Mouse (Mus musculus) midbrain, embryonic 14.5 days (tissue): ENCODE measurements around the gene Adat3. TPM values are rescaled to one million over a fixed set of nuclear protein-coding genes. Genes with fewer than 3 reads are reported as not detected.
A peak's percentile ranks its signal among the peaks of the same experiment; 100 is the strongest.

Source experiments
- ATAC-seq: fragments of 200-750 bp; cut with Nextera tagmentation; 2 replicates; pipeline ENCODE4 v1.8.0; 2017; ENCODE audit warnings: moderate number of reproducible peaks, moderate library complexity; ENCODE audit not compliant: low FRiP score, low TSS enrichment
- DNase-seq: peaks from one replicate; pipeline ENCODE4 v3.0.0-alpha.2; 2015
- H3K27ac ChIP-seq: fragments of 300-500 bp; sonication (generic); replicated peaks from 2 replicates; pipeline ENCODE4 v1.5.1; 2014; ENCODE audit warnings: mild to moderate bottlenecking, low read depth, low read length, moderate library complexity
- H3K27me3 ChIP-seq: fragments of 300-500 bp; sonication (generic); 2 replicates; pipeline ENCODE4 v1.6.1; 2014; ENCODE audit warnings: low read length, control low read depth, mixed read lengths; ENCODE audit not compliant: control insufficient read depth, insufficient read depth
- H3K36me3 ChIP-seq: fragments of 300-500 bp; sonication (generic); 2 replicates; pipeline ENCODE4 v1.6.1; 2014; ENCODE audit warnings: low read length, control low read depth; ENCODE audit not compliant: control insufficient read depth, insufficient read depth
- H3K4me1 ChIP-seq: fragments of 300-500 bp; sonication (generic); 2 replicates; pipeline ENCODE4 v1.6.1; 2014; ENCODE audit warnings: mild to moderate bottlenecking, antibody characterized with exemption, low read length, control low read depth; ENCODE audit not compliant: control insufficient read depth, insufficient read depth
- H3K4me2 ChIP-seq: fragments of 300-500 bp; sonication (generic); 2 replicates; pipeline ENCODE4 v1.6.1; 2014; ENCODE audit warnings: mild to moderate bottlenecking, low read length, moderate library complexity
- H3K4me3 ChIP-seq: fragments of 300-500 bp; sonication (generic); replicated peaks from 2 replicates; pipeline ENCODE4 v1.5.1; 2014; ENCODE audit warnings: low read depth, low read length
- H3K9ac ChIP-seq: fragments of 300-500 bp; sonication (generic); replicated peaks from 2 replicates; pipeline ENCODE4 v1.6.1; 2014; ENCODE audit warnings: mild to moderate bottlenecking, low read length, moderate library complexity
- H3K9me3 ChIP-seq: fragments of 300-500 bp; sonication (generic); 2 replicates; pipeline ENCODE4 v1.6.1; 2016; ENCODE audit warnings: low read length, control low read depth, mixed read lengths; ENCODE audit not compliant: control insufficient read depth
- WGBS: fragments of 180-500 bp; shearing (Covaris S2); extraction: QIAGEN DNeasy Blood & Tissue Kit; methylation state at CpG from one replicate; pipeline ENCODE4 v1.1.7; 2014; 5-methylcytosine and 5-hydroxymethylcytosine counted together
- polyA plus RNA-seq: library from polyadenylated mRNA; unstranded; fragments of >200 nt; fragmentation: Nextera tagmentation; extraction: Ambion mirVana; gene quantifications from 2 replicates; pipeline ENCODE4 v1.2.1, GENCODE M21; 2014

Adat3 gene
- polyA plus RNA-seq, 1 experiment from 2014 or later = 4.9 TPM

- H3K27ac ChIP-seq = peak overlapping the region; percentile 97
- DNase-seq (peak; percentile 100), ATAC-seq (peak; percentile 96)
- no peaks in the 10 kb centered on the region for H3K36me3 ChIP-seq
- no peaks in the 10 kb centered on the region for H3K9me3 ChIP-seq
- H3K4me3 ChIP-seq = peak overlapping the region; percentile 78
- peak overlapping the region; percentile 98 for H3K4me2 ChIP-seq
- WGBS = under 1% methylated on average over 64 of the region's 64 CpGs
- peak overlapping the region; percentile 86; the same call in 1 of the 2 replicates for H3K9ac ChIP-seq
- peaks cover 22% of the 10 kb centered on the region for H3K4me1 ChIP-seq
- no peaks in the 10 kb centered on the region for H3K27me3 ChIP-seq
Measured at GRCm38 (mm10) chr10:80621940-80622660, 19.4 kb downstream of the Adat3 start.

GRCm38 (mm10) chr10:80622661-80623456 is 20.2 kb downstream of the Adat3 start, which contains the start of gene Csnk1g2:
Gene Csnk1g2, plus strand, starts transcription at chr10:80622838.
- H3K9me3 ChIP-seq = no peaks in the 10 kb centered on the region
- peak within 1 kb of the TSS; percentile 98 for H3K4me2 ChIP-seq
- peak within 1 kb of the TSS; percentile 78 for H3K4me3 ChIP-seq
- under 1% methylated on average over 85 of the region's 85 CpGs for WGBS
- H3K27ac ChIP-seq = peak within 1 kb of the TSS; percentile 97
- H3K4me1 ChIP-seq = peaks cover 22% of the 10 kb centered on the region
- peak within 1 kb of the TSS; percentile 86 for H3K9ac ChIP-seq
- no peaks in the 10 kb centered on the region for H3K36me3 ChIP-seq
- no peaks in the 10 kb centered on the region for H3K27me3 ChIP-seq
- DNase-seq = no peak
- ATAC-seq = peak; percentile 6

- no peak for ATAC-seq
- Histone ChIP-seq H3K4me1 (peaks cover 22% of the 10 kb centered on the region), H3K27me3 (no peaks in the 10 kb centered on the region), H3K27ac (peak overlapping the region; percentile 97), H3K4me3 (peak overlapping the region; percentile 78), H3K9me3 (no peaks in the 10 kb centered on the region), H3K4me2 (peak overlapping the region; percentile 98), H3K36me3 (no peaks in the 10 kb centered on the region), H3K9ac (peak overlapping the region; percentile 86)
- peak; percentile 28 for DNase-seq
- 17% methylated on average over 15 of the region's 15 CpGs for WGBS
Measured at GRCm38 (mm10) chr10:80623457-80624191, 20.9 kb downstream of the Adat3 start.

DNA sequence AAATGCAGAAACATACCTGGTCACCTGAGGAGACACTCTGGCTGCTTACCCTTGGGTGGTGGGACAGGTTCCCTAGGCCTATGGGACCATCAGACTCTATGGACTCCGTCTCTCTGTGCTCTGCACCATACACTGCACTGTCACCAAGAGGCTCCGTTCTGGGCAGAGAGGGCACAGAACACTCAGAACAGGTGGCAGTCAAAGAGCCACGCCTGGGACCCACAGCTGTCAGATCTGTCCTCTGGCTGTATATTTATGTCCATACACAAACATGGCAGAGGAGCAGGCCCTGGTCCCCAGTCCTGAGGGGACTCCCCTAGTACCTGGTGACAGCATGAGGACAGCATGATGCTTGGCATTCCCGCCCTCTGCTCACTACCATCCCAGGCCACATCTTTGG is 23.1 kb downstream of the Adat3 start:
- Histone ChIP-seq H3K9me3 (no peaks in the 10 kb centered on the region), H3K36me3 (no peaks in the 10 kb centered on the region), H3K4me1 (peaks cover 22% of the 10 kb centered on the region), H3K4me2 (no peak overlapping the region), H3K27me3 (no peaks in the 10 kb centered on the region), H3K4me3 (no peak overlapping the region), H3K9ac (no peak overlapping the region), H3K27ac (no peak overlapping the region)
- DNase-seq = no peak
- WGBS = 97% methylated on average over 4 of the region's 4 CpGs
- no peak for ATAC-seq

GRCm38 (mm10) chr10:80627685-80628084 is 25.0 kb downstream of the Adat3 start:
- peaks cover 18% of the 10 kb centered on the region for H3K4me1 ChIP-seq
- no peak overlapping the region for H3K27ac ChIP-seq
- H3K9me3 ChIP-seq = no peaks in the 10 kb centered on the region
- H3K27me3 ChIP-seq = no peaks in the 10 kb centered on the region
- 72% methylated on average over 2 of the region's 2 CpGs for WGBS
- ATAC-seq (no peak), DNase-seq (no peak)
- H3K36me3 ChIP-seq = 0 out of 2 replicates have a peak, but pooled peaks cover 3% of the 10 kb centered on the region
- no peak overlapping the region for H3K4me3 ChIP-seq
- no peak overlapping the region for H3K4me2 ChIP-seq
- no peak overlapping the region for H3K9ac ChIP-seq

- Histone ChIP-seq H3K4me3 (no peak overlapping the region), H3K4me2 (no peak overlapping the region), H3K27me3 (no peaks in the 10 kb centered on the region), H3K27ac (no peak overlapping the region), H3K36me3 (peaks cover 5% of the 10 kb centered on the region; the same call in 1 of the 2 replicates), H3K4me1 (peaks cover 9% of the 10 kb centered on the region), H3K9me3 (no peaks in the 10 kb centered on the region), H3K9ac (no peak overlapping the region)
- ATAC-seq = no peak
- no peak for DNase-seq
- 82% methylated on average over 9 of the region's 9 CpGs for WGBS
Measured at GRCm38 (mm10) chr10:80628925-80629324, 26.2 kb downstream of the Adat3 start.

DNA sequence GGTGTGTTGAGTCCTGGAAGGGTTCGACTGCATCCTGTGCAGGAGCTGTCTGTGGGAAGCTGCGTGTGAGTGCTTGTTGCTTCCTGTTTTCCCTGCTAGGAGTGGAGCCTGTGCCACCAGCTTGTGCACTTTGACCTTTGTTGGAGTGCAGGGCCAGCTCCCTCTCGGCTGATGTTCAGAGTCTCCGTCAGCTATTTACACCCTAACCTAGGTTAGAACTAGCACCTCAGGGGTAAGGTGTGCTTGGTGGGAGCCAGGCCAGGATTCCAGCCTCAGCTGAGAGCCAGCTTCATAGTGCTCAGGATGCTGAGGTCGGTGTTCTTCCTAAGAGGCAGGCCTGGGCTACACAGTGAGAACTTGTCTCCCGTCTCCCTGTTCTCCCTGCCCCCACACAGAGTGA is 32.7 kb downstream of the Adat3 start:
- H3K4me2 ChIP-seq = no peak overlapping the region

GRCm38 (mm10) chr10:80646936-80647335 is 44.3 kb downstream of the Adat3 start:
- 94% methylated on average over 10 of the region's 10 CpGs for WGBS
- H3K36me3 ChIP-seq = peaks cover 68% of the 10 kb centered on the region
- no peaks in the 10 kb centered on the region for H3K27me3 ChIP-seq
- no peak for ATAC-seq
- H3K9ac ChIP-seq = no peak overlapping the region
- H3K4me2 ChIP-seq = no peak overlapping the region
- no peak overlapping the region for H3K27ac ChIP-seq
- DNase-seq = no peak
- no peak overlapping the region for H3K4me3 ChIP-seq
- no peaks in the 10 kb centered on the region for H3K9me3 ChIP-seq
- no peaks in the 10 kb centered on the region for H3K4me1 ChIP-seq

More for the DNA sequence above, 32.7 kb downstream of the Adat3 start:
- Histone ChIP-seq H3K9me3 (no peaks in the 10 kb centered on the region), H3K27ac (no peak overlapping the region), H3K9ac (no peak overlapping the region), H3K4me3 (no peak overlapping the region), H3K27me3 (no peaks in the 10 kb centered on the region), H3K4me1 (no peaks in the 10 kb centered on the region), H3K36me3 (peaks cover 69% of the 10 kb centered on the region)
- no peak for ATAC-seq
- 90% methylated on average over 6 of the region's 6 CpGs for WGBS
- no peak for DNase-seq
